Mouse (Mus musculus) neutrophil, adult 59 days (primary cell): Measurements from ENCODE around the gene Smyd4. TPM values are rescaled to one million over a fixed set of nuclear protein-coding genes. Genes with fewer than 3 reads are reported as not detected.

Source experiments
- total RNA-seq, 2 experiments: library from RNA; stranded (reverse); gene quantifications; 1 replicate in 1 of 2; 2 replicates in 1 of 2; pipeline ENCODE4 v1.2.4; 2023

The Smyd4 gene
- 1 to 10 TPM; 2.8 to 5.0 TPM for total RNA-seq

GRCm38 (mm10) chr11:75348199-75348889 is at the start of gene Smyd4, which contains the start of gene Rpa1:
Gene Smyd4, plus strand, starts transcription at chr11:75348433.
Gene Rpa1, minus strand, starts transcription at chr11:75348324.

GRCm38 (mm10) chr11:75422013-75422792 is 74.0 kb downstream of the Smyd4 start, which contains the start of gene Serpinf1:
Gene Serpinf1, minus strand, starts transcription at chr11:75422701.

GRCm38 (mm10) chr11:75439363-75439762 is 91.1 kb downstream of the Smyd4 start, which contains the start of gene Serpinf2:
Gene Serpinf2, minus strand, starts transcription at chr11:75439591.

GRCm38 (mm10) chr11:75453991-75454930 is 106.0 kb downstream of the Smyd4 start, which contains the start of gene Wdr81:
Gene Wdr81, minus strand, starts transcription at chr11:75454717.

Other genes starting within 250 kb of the Smyd4 start
- 1 to 10 TPM; 2.8 to 4.3 TPM for gene Hic1, start 178.9 kb upstream of the Smyd4 start, total RNA-seq
- 1 to 10 TPM; 4.7 to 7.6 TPM for gene Ovca2, start 169.6 kb upstream of the Smyd4 start, total RNA-seq
- gene Dph1, start 157.2 kb upstream of the Smyd4 start, total RNA-seq: 1 to 10 TPM; 4.0 to 4.8 TPM
- gene Rtn4rl1, start 154.7 kb upstream of the Smyd4 start, total RNA-seq: under 1 TPM; 0.20 to 0.31 TPM
- 10 to 100 TPM; 62.8 to 68.2 TPM for gene Rpa1, start 109 bp upstream of the Smyd4 start, total RNA-seq
- gene Serpinf1, start 74.3 kb downstream of the Smyd4 start, total RNA-seq: 10 to 100 TPM; 15.6 to 17.8 TPM
- gene Serpinf2, start 91.2 kb downstream of the Smyd4 start, total RNA-seq: under 1 TPM; 0.16 to 0.18 TPM
- gene Wdr81, start 106.3 kb downstream of the Smyd4 start, total RNA-seq: 10 to 100 TPM; 24.7 to 27.7 TPM
- 1 to 10 TPM; 4.1 to 4.8 TPM for gene Tlcd2, start 113.3 kb downstream of the Smyd4 start, total RNA-seq
- 100 to 1,000 TPM; 101 to 114 TPM for gene Prpf8, start 138.4 kb downstream of the Smyd4 start, total RNA-seq
- gene Rilp, start 161.7 kb downstream of the Smyd4 start, total RNA-seq: under 1 TPM; 0.27 to 0.49 TPM
- 1 to 10 TPM; 1.1 to 1.8 TPM for gene Scarf1, start 165.1 kb downstream of the Smyd4 start, total RNA-seq
- 10 to 100 TPM; 61.0 to 72.2 TPM for gene Slc43a2, start 183.3 kb downstream of the Smyd4 start, total RNA-seq
- 100 to 1,000 TPM; 209 to 245 TPM for gene Pitpna, start 239.7 kb downstream of the Smyd4 start, total RNA-seq